Mouse (Mus musculus): ENCODE data around the gene Pcnx. TPM values are rescaled to one million over a fixed set of nuclear protein-coding genes. Genes with fewer than 3 reads are reported as not detected.

Pcnx gene
- polyA plus RNA-seq, 1 experiment from 2014 or later = 13.5 TPM

Other genes starting within 250 kb of the Pcnx start
- gene Ttc9, start 228.8 kb upstream of the Pcnx start, polyA plus RNA-seq (2015; fragmentation: Nextera tagmentation; extraction: Ambion mirVana) = 0.66 and 0.85 TPM in 2 replicates
- gene Map3k9, start 78.8 kb upstream of the Pcnx start, polyA plus RNA-seq (2015; fragmentation: Nextera tagmentation; extraction: Ambion mirVana) = 0.52 and 0.56 TPM in 2 replicates

Measured in limb, embryonic 13.5 days (tissue).